Mouse (Mus musculus) hindbrain, embryonic 12.5 days (tissue): Measurements from ENCODE around the gene Zfp280b. TPM values are rescaled to one million over a fixed set of nuclear protein-coding genes. Genes with fewer than 3 reads are reported as not detected.

Experiments used
- microRNA-seq: library from miRNA; unstranded; fragments of <30 nt; microRNA quantifications from one replicate; pipeline ENCODE4, GENCODE M21; 2017
- polyA plus RNA-seq: library from polyadenylated mRNA; unstranded; fragments of >200 nt; fragmentation: Nextera tagmentation; extraction: Ambion mirVana; gene quantifications from 2 replicates; pipeline ENCODE4 v1.2.1, GENCODE M21; 2016

The Zfp280b gene
- polyA plus RNA-seq, 1 experiment from 2014 or later = 20.4 TPM

Small RNA genes within 50 kb of the gene (microRNA-seq; reads per million reads assigned to microRNA genes)
- gene Mir6409 = not detected

Other genes with a start within 250 kb of the Zfp280b start
- gene Gstt1, start 234.1 kb upstream of the Zfp280b start, polyA plus RNA-seq = 6.7 and 8.7 TPM in 2 replicates
- not detected in 2 replicates for gene Gstt4, start 210.1 kb upstream of the Zfp280b start, polyA plus RNA-seq
- 7.9 and 8.4 TPM in 2 replicates for gene Gstt2, start 195.2 kb upstream of the Zfp280b start, polyA plus RNA-seq
- gene Mif, start 172.4 kb upstream of the Zfp280b start, polyA plus RNA-seq = 1,134 and 1,420 TPM in 2 replicates
- 2.7 and 2.9 TPM in 2 replicates for gene Derl3, start 139.2 kb upstream of the Zfp280b start, polyA plus RNA-seq
- 296 and 298 TPM in 2 replicates for gene Smarcb1, start 111.0 kb upstream of the Zfp280b start, polyA plus RNA-seq
- 15.4 and 15.5 TPM in 2 replicates for gene Chchd10, start 99.5 kb upstream of the Zfp280b start, polyA plus RNA-seq
- 55.2 and 56.1 TPM in 2 replicates for gene Mmp11, start 96.2 kb upstream of the Zfp280b start, polyA plus RNA-seq
- 1.5 and 1.7 TPM in 2 replicates for gene Gm867, start 92.0 kb upstream of the Zfp280b start, polyA plus RNA-seq
- gene Vpreb3, start 89.6 kb upstream of the Zfp280b start, polyA plus RNA-seq = 0.34 and 0.98 TPM in 2 replicates
- gene Gm5134, start 78.1 kb upstream of the Zfp280b start, polyA plus RNA-seq = not detected in 2 replicates
- not detected in 2 replicates for gene Slc5a4b, start 78.3 kb downstream of the Zfp280b start, polyA plus RNA-seq
- not detected in 2 replicates for gene Slc5a4a, start 114.8 kb downstream of the Zfp280b start, polyA plus RNA-seq
- gene Prmt2, start 205.2 kb downstream of the Zfp280b start, polyA plus RNA-seq = 133 and 137 TPM in 2 replicates
- gene S100b, start 221.2 kb downstream of the Zfp280b start, polyA plus RNA-seq = 1.4 and 1.6 TPM in 2 replicates